Mouse (Mus musculus) ovary, postnatal 10 days (tissue): ENCODE results near the gene Ndrg3.
"Not testable (repeated sequence)": the region's sequence is repeated elsewhere in the genome, so short reads cannot be mapped to it uniquely, and the experiment has no call there.

ENCODE experiments used
- DNase-seq: peaks from one replicate; pipeline ENCODE4 v3.0.0; 2022; ENCODE audit warnings: low spot score

Ndrg3 gene

GRCm38 (mm10) chr2:156996576-156996975, 4.7 kb upstream of the Ndrg3 start:
- DNase-seq = no peak

DNA sequence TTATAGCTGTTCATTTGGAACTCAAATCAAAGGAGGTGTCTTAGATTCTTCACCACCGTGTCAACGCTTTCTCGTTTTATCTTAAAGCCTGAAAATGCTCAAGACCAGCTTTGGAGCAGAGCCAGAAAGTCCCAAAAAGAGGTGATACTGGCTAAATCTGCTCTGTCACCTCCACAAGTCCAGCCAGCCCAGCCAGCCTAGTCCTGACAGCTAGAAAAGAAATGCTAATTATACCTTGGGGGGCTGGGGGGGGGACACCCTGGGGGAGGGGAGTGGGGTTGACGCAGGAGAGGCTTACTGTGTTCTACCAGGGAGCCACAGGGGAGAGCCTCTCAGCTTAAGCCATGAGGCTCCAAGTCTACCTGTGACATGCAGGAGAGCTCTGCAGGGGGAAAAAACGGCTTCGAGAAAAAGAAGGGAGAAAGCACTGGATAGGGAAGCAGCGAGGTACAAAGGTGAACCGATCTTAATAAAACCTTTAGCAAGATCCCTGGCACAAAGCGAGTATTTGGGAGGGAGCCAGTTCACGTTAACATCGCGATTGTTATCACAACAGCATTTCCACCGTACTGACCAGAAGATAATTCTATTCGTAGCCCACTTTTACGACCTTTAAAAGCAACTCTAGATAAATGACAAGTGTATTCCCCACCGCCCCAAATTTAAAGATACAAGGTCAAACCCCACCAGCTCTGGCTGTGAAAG, 977 bp downstream of the Ndrg3 start:
- no peak for DNase-seq

- no peak for DNase-seq
These were observed 4.5 kb downstream of the Ndrg3 start for GRCm38 (mm10) chr2:156987316-156987715.

GRCm38 (mm10) chr2:156982864-156983263, 9.0 kb downstream of the Ndrg3 start:
- no peak for DNase-seq

- no peak for DNase-seq
These were observed 10.6 kb downstream of the Ndrg3 start for GRCm38 (mm10) chr2:156981291-156981690.

DNA sequence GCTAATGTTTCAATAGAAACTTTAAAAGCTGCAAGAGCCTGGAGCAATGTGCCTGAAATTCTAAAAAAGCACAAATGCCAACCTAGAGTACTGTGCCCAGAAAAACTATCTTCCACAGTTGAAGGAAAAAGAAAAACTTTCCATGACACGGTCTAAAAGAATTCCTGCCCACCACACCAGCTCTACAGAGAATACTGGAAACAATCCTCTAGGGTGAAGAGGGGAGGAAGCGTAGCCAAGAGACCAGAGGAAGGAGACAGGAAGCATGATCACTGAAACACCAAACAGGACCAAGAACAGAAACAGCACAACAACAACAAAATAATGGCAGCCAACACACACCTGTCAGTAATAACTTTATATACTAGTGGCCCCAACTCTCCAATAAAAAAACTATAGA, 11.8 kb downstream of the Ndrg3 start:
- DNase-seq = no peak

DNA sequence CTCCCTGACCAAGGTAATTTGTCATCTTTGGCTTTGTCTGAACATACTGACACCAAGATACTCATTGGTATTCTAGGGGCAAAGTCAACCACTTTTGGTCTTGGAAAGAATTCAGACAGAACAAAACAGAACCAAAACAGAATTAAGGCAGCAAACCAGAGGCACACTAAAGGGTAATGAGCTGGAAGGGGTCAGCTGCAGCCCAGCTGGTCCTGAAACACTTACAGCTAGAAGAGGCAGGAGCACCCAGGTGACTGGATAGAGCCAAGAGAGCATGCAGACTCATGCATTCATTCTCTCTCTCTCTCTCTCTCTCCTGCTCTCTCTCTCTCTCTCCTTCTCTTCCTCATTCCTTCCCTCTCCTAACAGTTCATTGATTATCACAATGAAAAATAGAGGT, 15.1 kb downstream of the Ndrg3 start:
- no peak for DNase-seq

DNA sequence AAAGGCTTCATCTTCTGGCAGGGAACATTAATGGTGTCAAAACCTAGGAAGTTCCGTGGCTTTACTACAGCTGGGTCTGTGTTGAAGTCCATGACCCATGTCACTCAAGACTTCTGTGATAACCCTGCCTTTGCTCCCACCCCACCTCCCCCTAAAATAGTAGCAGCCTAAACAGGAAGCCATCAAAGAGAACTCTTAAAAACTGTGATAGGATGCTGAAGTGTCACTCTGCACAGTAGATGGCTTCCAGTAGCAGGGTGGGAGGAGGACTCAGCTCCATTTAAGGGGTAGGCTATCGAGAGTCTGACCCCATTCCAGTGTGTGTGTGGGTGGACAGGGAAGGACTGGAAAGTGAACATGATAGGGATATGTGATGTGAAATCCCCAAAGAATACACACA, 16.9 kb downstream of the Ndrg3 start:
- no peak for DNase-seq

- no peak for DNase-seq
These were observed 18.3 kb downstream of the Ndrg3 start for GRCm38 (mm10) chr2:156973316-156974100.

DNA sequence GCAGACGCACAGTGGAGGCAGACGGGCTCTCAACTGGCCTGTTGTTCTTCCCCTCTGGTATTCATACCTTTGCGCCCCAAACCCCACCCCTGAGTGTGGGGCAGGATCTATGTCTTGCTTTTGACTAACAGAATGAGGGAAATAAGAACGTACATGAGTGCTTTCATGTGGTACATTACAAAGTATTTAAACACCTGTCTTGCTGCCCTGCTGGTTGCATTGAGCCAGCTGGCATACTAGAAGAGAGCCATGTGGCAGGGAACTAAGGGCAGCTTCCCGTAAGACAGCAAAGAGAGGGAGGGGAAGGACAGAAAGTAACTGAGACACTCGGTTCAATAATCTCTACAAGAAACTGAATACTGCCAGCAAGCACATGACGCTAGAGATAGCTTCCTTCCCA, 21.6 kb downstream of the Ndrg3 start:
- no peak for DNase-seq

DNA sequence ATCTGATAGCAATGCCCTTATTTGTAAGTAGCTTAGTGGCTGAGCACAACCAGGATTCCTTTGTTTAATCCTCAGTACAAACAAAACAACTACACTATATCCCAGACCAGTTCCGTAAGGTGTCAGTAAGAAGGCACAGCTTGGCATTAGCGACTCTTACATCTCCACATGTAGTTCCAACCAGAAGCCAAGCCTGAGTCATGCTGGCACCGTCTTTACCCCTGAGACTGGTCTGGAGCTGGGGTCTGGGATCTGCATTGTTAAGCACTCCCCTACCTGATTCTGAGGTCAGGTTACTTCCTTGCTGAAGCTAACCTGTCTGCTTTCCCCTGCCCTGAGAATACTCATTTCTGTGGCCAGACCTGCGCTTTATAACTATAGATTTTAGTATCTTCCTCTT, 23.4 kb downstream of the Ndrg3 start:
- no peak for DNase-seq

DNA sequence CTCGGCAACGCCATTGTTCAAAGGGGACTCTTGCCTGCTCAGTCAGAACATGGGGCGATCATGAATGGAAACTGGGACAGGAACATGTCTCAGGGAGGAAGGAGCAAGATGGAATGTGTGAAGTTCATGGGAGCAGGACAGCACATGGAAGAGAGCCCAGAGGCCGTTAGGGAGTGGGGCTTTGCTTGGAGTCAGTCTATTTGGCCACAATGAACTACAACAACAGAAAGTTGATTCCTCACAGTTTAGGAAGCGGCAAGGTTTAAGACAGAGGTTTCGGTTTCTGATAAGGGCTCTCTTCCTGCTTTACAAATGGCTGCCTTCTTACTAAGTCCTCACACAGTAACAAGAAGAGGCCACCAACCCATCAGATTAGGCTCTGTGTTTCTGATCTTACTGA, 24.5 kb downstream of the Ndrg3 start:
- DNase-seq = no peak

- DNase-seq = no peak
These were observed 28.0 kb downstream of the Ndrg3 start for GRCm38 (mm10) chr2:156963891-156964290.

DNA sequence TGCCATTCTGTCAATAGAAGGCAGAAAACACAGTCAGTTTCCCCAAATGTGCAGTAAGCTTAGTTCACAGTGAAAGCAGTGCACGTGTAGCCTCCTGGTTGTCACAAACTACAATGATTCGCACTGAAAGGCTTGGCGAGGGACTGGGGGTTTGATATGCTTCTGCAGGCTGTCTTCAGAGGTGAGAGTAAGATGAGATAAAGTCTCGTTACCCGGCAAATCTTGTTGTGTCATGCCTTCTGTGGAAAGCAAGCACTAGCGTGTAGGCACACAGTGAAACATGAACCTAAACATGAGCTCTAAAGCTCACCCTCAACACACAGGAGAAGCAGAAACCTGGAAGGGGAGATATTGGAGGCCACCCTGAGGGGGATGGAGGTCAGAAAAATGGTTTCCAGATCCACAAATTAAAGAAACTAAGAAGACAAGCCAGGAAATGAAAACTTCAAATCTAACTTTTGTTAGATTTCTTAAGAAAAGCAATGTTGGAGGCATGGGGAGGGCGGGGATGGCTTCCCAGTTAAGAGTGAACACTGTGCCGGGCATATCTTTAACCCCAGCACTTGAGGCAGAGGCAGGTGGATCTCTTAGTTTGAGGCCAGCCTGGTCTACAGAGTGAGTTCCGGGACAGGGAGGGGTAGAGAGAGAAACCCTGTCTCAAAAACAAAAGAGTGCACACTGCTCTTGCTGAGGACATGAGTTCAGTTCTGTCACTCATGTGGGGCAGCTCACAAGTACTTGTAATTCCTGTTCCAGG, 33.2 kb downstream of the Ndrg3 start:
- DNase-seq = no peak

- DNase-seq = no peak
These were observed 34.8 kb downstream of the Ndrg3 start for GRCm38 (mm10) chr2:156957035-156957434.

DNA sequence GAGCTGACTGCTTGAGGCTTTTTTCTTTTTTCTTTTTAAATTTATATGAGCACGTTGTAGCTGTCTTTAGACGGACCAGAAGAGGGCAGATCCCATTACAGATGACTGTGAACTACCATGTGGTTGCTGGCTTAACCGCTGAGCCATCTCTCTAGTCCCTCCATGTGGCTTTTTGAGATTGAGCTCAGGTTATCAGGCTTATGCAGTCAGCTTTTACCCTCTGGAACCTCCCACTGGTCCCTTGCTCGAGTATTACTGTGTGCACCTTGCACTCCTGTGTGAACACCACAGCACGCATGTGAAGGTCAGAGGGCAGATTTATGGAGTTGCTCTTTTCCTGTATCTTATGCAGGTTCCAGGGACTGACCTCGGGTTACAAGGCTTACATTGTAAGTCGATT, 35.5 kb downstream of the Ndrg3 start:
- no peak for DNase-seq

DNA sequence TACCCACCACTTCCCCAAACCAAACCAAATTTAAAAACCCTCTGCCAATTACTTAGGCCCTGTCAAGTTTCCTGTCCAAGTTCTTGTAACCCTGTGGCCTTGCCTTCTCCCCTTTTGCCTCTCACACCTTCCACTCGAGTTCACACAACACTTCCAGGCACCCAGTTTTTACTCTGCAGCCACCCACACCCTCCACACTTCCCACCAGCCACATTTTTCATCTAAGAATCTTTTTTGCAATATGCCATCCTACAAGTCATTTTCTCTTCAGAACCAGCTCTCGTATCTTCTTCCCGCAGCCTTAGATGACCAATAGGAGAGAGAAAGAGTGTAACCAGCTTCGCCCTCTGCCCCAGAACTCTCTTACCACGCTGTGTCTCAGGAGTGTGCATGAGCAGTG, 37.4 kb downstream of the Ndrg3 start:
- no peak for DNase-seq

DNA sequence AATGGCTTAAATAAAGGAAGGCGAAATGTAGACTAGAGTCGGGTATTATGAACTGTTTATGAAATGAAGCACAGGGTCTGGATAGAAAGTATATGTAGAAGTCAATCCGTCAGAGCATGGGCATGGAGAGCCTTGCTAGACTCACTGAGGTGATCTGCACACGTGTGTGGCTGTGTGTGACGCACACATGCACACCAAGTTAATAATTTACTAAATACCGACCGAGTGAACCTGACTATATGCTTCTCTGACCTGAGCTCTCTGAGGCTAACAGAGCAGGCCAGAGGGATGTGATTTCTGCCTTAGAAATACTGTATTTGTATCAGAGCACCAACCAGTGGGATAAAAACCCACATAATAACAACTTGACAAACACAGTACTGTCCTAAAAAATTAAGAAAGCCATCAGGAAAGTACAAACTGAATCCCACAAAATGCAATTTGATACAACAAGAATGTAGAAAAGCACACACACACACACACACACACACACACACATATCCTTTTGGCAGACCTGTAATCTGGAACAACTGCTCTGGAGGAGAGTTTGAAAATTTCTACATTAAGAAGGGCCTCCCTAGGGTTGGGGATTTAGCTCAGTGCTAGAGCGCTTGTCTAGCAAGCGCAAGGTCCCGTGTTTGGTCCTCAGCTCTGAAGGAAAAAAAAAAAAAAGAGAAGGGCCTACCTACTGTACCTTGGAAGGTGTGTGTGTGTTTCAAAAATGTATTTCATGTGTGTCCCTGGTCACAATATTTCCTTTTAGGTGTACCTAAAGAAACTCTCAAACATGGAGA, 40.4 kb downstream of the Ndrg3 start:
- DNase-seq = no peak

- no peak for DNase-seq
These were observed 41.0 kb downstream of the Ndrg3 start for GRCm38 (mm10) chr2:156950816-156951215.

- not testable (repeated sequence) for DNase-seq
These were observed 50.3 kb downstream of the Ndrg3 start for GRCm38 (mm10) chr2:156941523-156941922.

GRCm38 (mm10) chr2:156939926-156940325, 51.9 kb downstream of the Ndrg3 start:
- DNase-seq = not testable (repeated sequence)

DNA sequence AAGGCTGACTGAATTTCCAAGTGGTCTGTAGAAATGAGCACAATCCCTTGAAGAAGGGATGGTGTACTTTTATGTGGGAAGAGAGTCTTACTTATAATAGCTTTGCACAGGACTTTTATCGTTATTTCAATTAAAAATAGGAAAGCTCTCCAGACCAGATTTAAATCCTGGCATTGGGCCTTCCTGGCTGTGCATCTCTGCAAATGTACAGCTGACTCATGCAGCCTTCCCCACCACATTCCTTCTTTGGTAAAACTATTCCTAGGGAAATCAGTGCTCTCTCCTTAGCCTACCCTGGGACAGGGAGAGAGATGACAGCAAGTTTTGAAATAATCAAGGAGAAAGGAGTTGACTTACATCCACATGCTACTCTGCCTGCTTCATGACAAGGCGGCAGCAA, 54.1 kb downstream of the Ndrg3 start:
- DNase-seq = no peak
